Mouse (Mus musculus): Measurements from ENCODE around the gene Slmap. TPM values are rescaled to one million over a fixed set of nuclear protein-coding genes. Genes with fewer than 3 reads are reported as not detected.

Slmap gene
- total and polyA plus RNA-seq, 3 experiments: 19.0 to 61.0 (median 51.0) TPM

GRCm38 (mm10) chr14:26579346-26580343, 44.9 kb upstream of the Slmap start:
- in situ Hi-C loops (cut with MboI; ENCODE audit: low pct_ligation_motif_present, low pct_unique_long_range_greater_than_20kb, low sequenced_read_pairs): no loop called here
- peak overlapping the region; percentile 97 for H3K4me2 ChIP-seq (ENCODE audit: insufficient read depth, low read depth, poor library complexity, severe bottlenecking)
- DNase-seq (ENCODE audit: extremely low read depth): peak; percentile 83
- no peaks in the 10 kb centered on the region for H3K27me3 ChIP-seq (replicated peaks)
- H3K9ac ChIP-seq (ENCODE audit: insufficient read depth, low read depth): peak overlapping the region; percentile 100
- peak overlapping the region; percentile 87 to 99 (median 88) for H3K4me3 ChIP-seq (replicated peaks in 1 of 3; ENCODE audit: low read depth in 2 of 3, low read length in 2 of 3, poor library complexity in 1 of 3)
- peaks cover 0 to 23% of the 10 kb centered on the region in 2 experiments; a peak in 2 of 4 replicates for H3K4me1 ChIP-seq (ENCODE audit: control insufficient read depth in 1 of 2, insufficient read depth in 2 of 2)
- peaks cover 11% of the 10 kb centered on the region for H3K79me2 ChIP-seq (replicated peaks; ENCODE audit: control insufficient read depth, extremely low read depth, insufficient read depth, poor library complexity, severe bottlenecking)
- TF ChIP-seq NELFE (IDR thresholded peaks at IDR 0.05; ENCODE audit: low read depth, low read length) (peak; percentile 97), MEF2A (IDR thresholded peaks at IDR 0.05; ENCODE audit: borderline replicate concordance, low read depth, low read length) (peak; percentile 54), SIN3A (IDR thresholded peaks at IDR 0.05; ENCODE audit: low read length) (peak; percentile 66), PAX5 (IDR thresholded peaks at IDR 0.05; ENCODE audit: low read length) (no peak), UBTF (IDR thresholded peaks at IDR 0.05; ENCODE audit: low read depth, low read length) (no peak), CHD2 (IDR thresholded peaks at IDR 0.05; ENCODE audit: low read length) (no peak), ZMIZ1 (IDR thresholded peaks at IDR 0.05; ENCODE audit: low read depth, low read length) (peak; percentile 92), HCFC1 (IDR thresholded peaks at IDR 0.05; ENCODE audit: low read depth, low read length) (peak; percentile 30; the same call in 1 of the 2 replicates), BHLHE40 (IDR thresholded peaks at IDR 0.05; ENCODE audit: low read depth, low read length) (peak; percentile 98), ZKSCAN1 (IDR thresholded peaks at IDR 0.05; ENCODE audit: borderline replicate concordance, low read depth, low read length) (no peak), MXI1 (IDR thresholded peaks at IDR 0.05; ENCODE audit: low read depth, low read length) (peak; percentile 73), MAFK (IDR thresholded peaks at IDR 0.05; ENCODE audit: insufficient replicate concordance, low read length) (peak; percentile 57; the same call in 1 of the 2 replicates), USF2 (conservative IDR thresholded peaks at IDR 0.05; ENCODE audit: low read depth, low read length) (peak; percentile 91), NRF1 (IDR thresholded peaks at IDR 0.05; ENCODE audit: low read depth, low read length) (peak; percentile 94), EP300 (IDR thresholded peaks at IDR 0.05; ENCODE audit: low read length) (no peak), JUND (conservative IDR thresholded peaks at IDR 0.05; ENCODE audit: low read depth, low read length) (no peak), TBP (conservative IDR thresholded peaks at IDR 0.05; ENCODE audit: low read depth, low read length) (0 out of 2 replicates have a peak, but pooled peaks have one; percentile 31), MAZ (IDR thresholded peaks at IDR 0.05; ENCODE audit: low read depth, low read length) (no peak), CTCF (conservative IDR thresholded peaks at IDR 0.05 in 1 of 2, IDR thresholded peaks at IDR 0.05 in 1 of 2; ENCODE audit: low read depth in 2 of 2, low read length in 2 of 2) (no peak), MAX (IDR thresholded peaks at IDR 0.05; ENCODE audit: low read length) (peak; percentile 88), MYC (IDR thresholded peaks at IDR 0.05; ENCODE audit: low read depth, low read length) (no peak), E2F4 (IDR thresholded peaks at IDR 0.05; ENCODE audit: insufficient replicate concordance, low read depth, low read length) (no peak), CHD1 (IDR thresholded peaks at IDR 0.05; ENCODE audit: low read depth, low read length) (0 out of 2 replicates have a peak, but pooled peaks have one; percentile 44), ZC3H11A (IDR thresholded peaks at IDR 0.05; ENCODE audit: low read depth, low read length) (no peak), POLR2AphosphoS2 (IDR thresholded peaks at IDR 0.05; ENCODE audit: low read depth, low read length) (peak; percentile 82; the same call in 1 of the 2 replicates), SMC3 (IDR thresholded peaks at IDR 0.05; ENCODE audit: low read depth, low read length) (no peak), IRF4 (IDR thresholded peaks at IDR 0.05; ENCODE audit: low read depth, low read length) (peak; percentile 56; the same call in 1 of the 2 replicates), TCF12 (IDR thresholded peaks at IDR 0.05; ENCODE audit: low read depth, low read length) (peak; percentile 81), KAT2A (IDR thresholded peaks at IDR 0.05; ENCODE audit: insufficient replicate concordance, low read length) (0 out of 2 replicates have a peak, but pooled peaks have one; percentile 49), ETS1 (conservative IDR thresholded peaks at IDR 0.05; ENCODE audit: low read depth, low read length) (no peak), RAD21 (IDR thresholded peaks at IDR 0.05; ENCODE audit: low read depth, low read length) (no peak), USF1 (IDR thresholded peaks at IDR 0.05; ENCODE audit: low read depth, low read length) (peak; percentile 95), JUN (IDR thresholded peaks at IDR 0.05; ENCODE audit: insufficient read depth, low read depth, low read length) (no peak), ZNF384 (IDR thresholded peaks at IDR 0.05; ENCODE audit: low read depth, low read length) (no peak), RCOR1 (conservative IDR thresholded peaks at IDR 0.05; ENCODE audit: low read depth, low read length) (0 out of 2 replicates have a peak, but pooled peaks have one; percentile 41), POLR2A (IDR thresholded peaks at IDR 0.05; ENCODE audit: low read depth, low read length) (peak; percentile 93), ELF1 (IDR thresholded peaks at IDR 0.05; ENCODE audit: low read depth, low read length) (peak; percentile 74)
- peak overlapping the region; percentile 89 for H3K27ac ChIP-seq (ENCODE audit: insufficient read depth, low read depth)
- H3K9me3 ChIP-seq (replicated peaks; ENCODE audit: low read length): peaks cover 8% of the 10 kb centered on the region
- H3K36me3 ChIP-seq (replicated peaks in 1 of 2; ENCODE audit: control insufficient read depth in 1 of 2, insufficient read depth in 1 of 2, low read length in 1 of 2): peaks cover 0 to 13% of the 10 kb centered on the region in 2 experiments
- dilution Hi-C loops (cut with MboI; ENCODE audit: extremely low pct_ligation_motif_present, extremely low pct_unique_long_range_greater_than_20kb, low sequenced_read_pairs): no loop called here
